Mouse (Mus musculus) spleen, postnatal 36 days (tissue): Measurements from ENCODE around the gene Sema6d.
"Not testable (repeated sequence)": the region's sequence is repeated elsewhere in the genome, so short reads cannot be mapped to it uniquely, and the experiment has no call there.

Source experiments
- DNase-seq, 2 experiments: peaks; one replicate each; pipeline ENCODE4 v3.0.0; 2022; ENCODE audit warnings: low spot score in 2 of 2, mixed read lengths in 1 of 2

Sema6d gene

DNA sequence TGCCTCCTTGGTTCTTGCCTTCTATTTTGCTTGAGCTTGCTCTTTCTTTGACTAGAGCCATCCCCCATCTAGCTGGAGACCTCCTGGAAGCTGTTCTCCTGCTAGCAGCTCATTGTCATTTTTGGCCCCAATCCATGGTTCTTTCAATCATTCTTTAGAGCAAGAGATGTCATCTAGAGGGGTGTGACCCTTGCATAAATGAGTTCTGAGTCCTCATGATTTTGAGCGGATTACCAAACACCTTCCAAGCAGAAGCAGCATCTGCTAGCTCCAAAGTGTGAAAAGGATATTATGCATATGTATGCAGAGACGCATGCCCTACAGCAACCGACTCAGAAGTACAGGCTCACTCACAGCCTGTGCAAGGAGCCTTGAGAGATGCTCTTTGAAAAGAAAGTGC, 201.4 kb downstream of the Sema6d start:
- no peak for DNase-seq

- no peak for DNase-seq
These were observed 203.8 kb downstream of the Sema6d start for GRCm38 (mm10) chr2:124293601-124294000.

- no peak for DNase-seq
These were observed 208.6 kb downstream of the Sema6d start for GRCm38 (mm10) chr2:124298351-124298750.

- DNase-seq: peak in 1 of 2 experiments; percentile 10
These were observed 209.1 kb downstream of the Sema6d start for GRCm38 (mm10) chr2:124298872-124299271.

DNA sequence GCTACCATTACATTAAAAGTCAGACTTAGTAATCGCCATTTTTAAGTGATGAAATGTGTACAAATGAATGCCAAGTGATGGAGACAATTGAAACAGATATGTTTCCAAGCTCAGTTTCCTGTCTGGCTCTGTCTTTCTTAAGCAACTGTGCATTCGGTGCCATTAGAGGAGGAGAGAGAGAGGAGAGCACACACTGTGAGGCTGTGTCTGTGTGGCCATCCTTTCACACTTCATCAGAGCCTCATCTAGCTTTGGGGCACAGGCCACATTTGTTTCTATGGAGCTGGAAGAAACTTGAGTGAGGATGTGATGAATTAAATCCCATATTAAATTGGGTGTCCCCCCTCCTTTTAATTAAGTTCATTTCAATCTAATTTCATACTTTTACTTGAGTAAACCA, 218.8 kb downstream of the Sema6d start:
- DNase-seq: no peak

GRCm38 (mm10) chr2:124309361-124310128, 219.8 kb downstream of the Sema6d start:
- no peak for DNase-seq

DNA sequence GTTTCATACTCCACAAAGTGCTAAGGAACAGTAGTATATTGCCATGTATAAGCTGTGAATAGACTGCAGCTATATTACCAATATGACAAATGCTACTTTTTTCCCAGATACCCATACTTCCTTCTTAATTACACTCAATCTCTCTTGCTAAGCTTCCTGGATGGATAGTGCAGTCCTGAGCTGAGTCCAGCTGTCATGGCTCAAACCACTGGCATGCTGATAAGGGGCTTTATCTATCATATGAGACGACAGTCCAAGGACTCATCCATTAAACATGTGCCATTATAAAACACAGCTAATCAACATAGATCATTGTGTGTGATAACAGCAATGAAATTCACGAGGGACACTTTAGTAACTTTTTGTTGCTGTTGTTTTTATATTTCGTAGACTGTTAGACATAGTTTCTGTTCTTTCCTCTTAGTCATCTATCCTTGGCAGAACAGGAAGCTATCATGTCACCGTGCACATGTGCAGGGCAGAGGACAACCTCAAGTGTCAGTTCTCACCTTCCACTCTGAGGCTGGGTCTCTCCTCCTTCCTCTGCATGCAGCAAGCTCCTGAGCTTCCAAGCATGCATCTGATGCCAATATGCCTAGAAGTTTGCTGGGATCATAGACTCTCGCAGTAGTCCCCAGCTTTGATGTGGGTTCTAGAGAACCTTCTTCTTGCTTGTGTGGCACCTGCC, 232.9 kb downstream of the Sema6d start:
- DNase-seq: no peak

- no peak for DNase-seq
These were observed 234.4 kb downstream of the Sema6d start for GRCm38 (mm10) chr2:124324107-124324724.

DNA sequence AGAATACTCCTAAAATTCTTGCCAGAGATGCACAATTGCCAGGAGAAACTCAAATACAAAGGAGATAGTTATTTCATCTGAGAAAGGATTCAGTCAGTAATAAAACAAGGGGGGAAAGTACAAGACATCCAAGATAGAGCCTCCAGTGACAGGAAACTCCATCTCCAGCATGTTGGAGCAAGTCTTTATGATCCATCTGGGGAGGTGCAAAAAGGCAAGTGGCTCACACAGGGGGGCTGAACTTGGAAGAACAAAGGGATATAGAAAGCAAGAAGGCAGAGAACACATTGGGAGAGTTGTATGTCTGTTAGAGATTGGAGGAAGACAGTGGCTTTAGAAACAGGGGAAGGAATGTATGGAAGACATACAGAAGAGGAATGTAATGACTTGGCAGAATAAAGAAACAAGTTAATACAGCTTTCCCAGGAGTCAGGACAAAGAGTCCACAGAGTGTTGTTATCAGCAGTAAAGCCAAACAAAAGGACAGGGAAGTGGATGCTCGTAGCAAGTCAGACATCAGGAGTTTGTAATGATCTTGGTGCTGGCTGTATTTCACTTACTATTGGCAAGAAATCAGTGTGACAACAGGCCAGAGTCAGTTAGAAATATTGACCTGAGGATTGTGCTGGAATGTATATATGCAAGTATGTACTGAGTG, 239.8 kb downstream of the Sema6d start:
- DNase-seq: no peak

DNA sequence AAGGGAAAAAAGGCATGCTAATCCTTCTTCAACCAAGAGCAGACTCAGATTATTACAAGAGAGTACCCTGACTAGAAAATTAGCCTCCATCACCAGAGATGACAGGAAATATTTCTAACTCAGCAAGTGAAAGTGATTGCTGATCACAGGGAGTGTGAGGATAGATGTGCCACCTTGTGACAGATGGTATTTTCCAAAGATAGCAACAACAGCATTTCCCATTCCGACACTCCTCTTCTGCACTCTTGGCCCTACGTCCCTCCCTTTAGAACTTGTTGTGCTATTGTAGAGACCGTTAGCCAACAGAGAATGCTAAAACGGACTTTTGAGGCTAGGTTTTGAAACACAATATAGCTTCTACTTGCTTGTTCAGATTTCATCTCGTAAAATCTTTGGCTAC, 243.1 kb downstream of the Sema6d start:
- DNase-seq: no peak

GRCm38 (mm10) chr2:124334655-124335054, 244.9 kb downstream of the Sema6d start:
- not testable (repeated sequence) for DNase-seq

DNA sequence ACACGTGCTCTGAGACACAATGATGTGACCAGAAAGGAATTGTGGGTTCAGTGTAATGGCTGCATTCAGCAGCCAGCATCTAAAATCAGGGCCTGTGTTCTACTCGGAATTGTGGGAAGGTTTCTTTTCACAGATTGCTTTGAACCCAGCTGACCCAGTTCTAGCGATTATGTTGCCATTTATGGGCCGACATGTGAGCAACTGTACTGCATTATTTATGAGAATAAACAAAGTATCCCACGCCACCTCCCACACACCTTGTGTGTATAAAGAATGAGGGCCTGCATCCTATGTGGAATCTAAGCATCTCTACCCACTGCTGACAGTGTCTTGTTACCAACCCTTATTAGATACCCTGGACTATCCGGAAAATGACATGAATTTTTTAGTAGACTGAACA, 248.5 kb downstream of the Sema6d start:
- DNase-seq: no peak

- no peak for DNase-seq
These were observed 264.4 kb downstream of the Sema6d start for GRCm38 (mm10) chr2:124354191-124354590.

GRCm38 (mm10) chr2:124354716-124355115, 264.9 kb downstream of the Sema6d start:
- DNase-seq: no peak

GRCm38 (mm10) chr2:124369291-124369690, 279.5 kb downstream of the Sema6d start:
- DNase-seq: no peak

- DNase-seq: no peak
These were observed 280.2 kb downstream of the Sema6d start for GRCm38 (mm10) chr2:124369991-124370390.

GRCm38 (mm10) chr2:124371363-124371762, 281.6 kb downstream of the Sema6d start:
- no peak for DNase-seq

DNA sequence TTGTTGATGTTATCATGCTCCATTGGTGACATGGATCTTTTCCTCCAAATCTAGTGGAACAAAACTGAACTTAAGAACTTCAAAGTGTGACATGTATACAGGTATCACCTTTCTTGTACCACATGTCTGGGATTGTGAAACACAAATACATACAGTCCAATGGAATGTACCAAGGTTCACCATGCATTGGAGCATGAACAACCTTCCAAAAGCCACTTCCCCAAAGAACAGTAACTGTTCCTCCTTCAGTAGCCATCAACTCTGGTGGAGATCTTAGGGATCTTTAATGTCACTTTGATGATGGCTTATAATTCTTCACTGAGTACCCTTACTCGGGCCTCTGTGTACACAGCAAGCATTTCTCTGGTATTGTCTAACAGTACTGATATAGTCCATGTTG, 295.3 kb downstream of the Sema6d start:
- DNase-seq: no peak

DNA sequence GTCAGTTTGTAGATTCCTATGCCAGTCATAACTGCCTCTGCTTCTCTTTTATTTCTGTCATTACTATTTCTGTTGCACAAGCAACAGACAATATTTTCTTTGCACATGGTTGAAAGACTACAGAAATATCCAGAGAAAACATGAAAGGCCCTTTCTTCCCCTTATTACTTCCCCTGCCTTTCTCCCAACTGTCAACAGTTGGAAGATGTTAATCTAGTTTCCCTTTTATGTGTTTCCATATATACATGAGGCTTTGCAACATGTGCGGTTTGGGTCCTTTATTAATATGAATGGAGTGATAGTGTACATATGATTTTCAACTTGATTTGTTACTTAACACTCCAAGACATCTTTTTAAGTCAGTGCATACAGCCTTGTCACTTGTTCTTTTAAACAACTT, 296.0 kb downstream of the Sema6d start:
- no peak for DNase-seq

GRCm38 (mm10) chr2:124388269-124388668, 298.5 kb downstream of the Sema6d start:
- no peak for DNase-seq

DNA sequence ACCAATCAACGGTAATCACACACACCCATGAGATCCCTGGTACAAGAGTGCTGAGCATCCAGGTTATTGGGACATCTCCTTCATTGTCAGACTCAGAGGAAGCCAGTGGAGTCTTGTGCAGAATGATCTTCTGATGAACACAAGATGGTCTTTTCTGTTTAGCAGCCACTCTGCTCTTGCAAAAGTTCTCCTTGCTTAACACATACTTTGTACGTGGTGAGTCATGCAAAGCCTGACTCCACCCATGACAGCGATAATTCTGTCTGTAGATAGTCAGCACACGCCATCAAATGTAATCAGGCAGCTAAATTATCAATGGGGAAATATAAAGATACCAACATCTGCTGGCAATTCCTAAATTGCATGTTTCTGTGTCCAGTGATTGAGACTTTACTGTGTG, 307.0 kb downstream of the Sema6d start:
- DNase-seq: no peak

- no peak for DNase-seq
These were observed 307.5 kb downstream of the Sema6d start for GRCm38 (mm10) chr2:124397304-124397703.
